Mouse (Mus musculus): Measurements from ENCODE around the gene Col26a1.

DNA sequence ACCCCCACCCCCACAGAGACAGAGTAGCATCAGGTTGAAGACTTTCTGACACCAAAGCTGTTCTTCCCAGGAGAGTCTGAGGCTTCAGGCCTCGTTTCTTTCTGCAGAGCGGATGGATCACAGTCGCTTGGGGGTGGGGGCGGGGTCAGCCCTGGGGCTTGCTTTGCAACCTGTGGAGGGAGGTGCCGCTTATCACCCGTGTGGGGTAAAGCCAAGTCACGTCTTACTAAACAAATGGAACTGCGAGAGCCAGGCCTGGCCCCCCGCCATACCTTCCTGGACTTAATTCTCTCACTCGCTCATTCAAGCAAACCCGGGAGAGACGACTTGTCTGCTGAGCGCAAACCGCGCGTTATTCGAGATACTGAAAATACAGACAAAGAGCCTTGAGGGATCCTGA, 80.3 kb downstream of the Col26a1 start:
- no peak for TF ChIP-seq CTCF (IDR thresholded peaks at IDR 0.05; ENCODE audit: low read depth)
- TF ChIP-seq EP300 (IDR thresholded peaks at IDR 0.05; ENCODE audit: low read depth), result no peak
